Mouse (Mus musculus): Measurements from ENCODE around the gene Stat3.

GRCm38 (mm10) chr11:100931254-100931921 is 8.0 kb downstream of the Stat3 start:
- TF ChIP-seq CTCF (conservative IDR thresholded peaks at IDR 0.05; ENCODE audit: insufficient read depth, insufficient read length, low read depth, low read length) (no peak), POLR2A (IDR thresholded peaks at IDR 0.05; ENCODE audit: low read depth, low read length) (no peak)

Data from kidney, adult 2 months (tissue).